Mouse (Mus musculus): Measurements from ENCODE around the gene Ift27. TPM values are rescaled to one million over a fixed set of nuclear protein-coding genes. Genes with fewer than 3 reads are reported as not detected.

Gene Ift27
- polyA plus RNA-seq, 2 experiments from 2014 or later: 56.6 to 59.4 TPM

Other genes starting within 250 kb of the Ift27 start
- 100 to 1,000 TPM; 232 to 276 TPM for gene Txn2, start 245.1 kb downstream of the Ift27 start, polyA plus RNA-seq (2017; shearing (Covaris generic))
- gene Foxred2, start 217.4 kb downstream of the Ift27 start, polyA plus RNA-seq (2017; shearing (Covaris generic)): 1 to 10 TPM; 2.8 to 4.2 TPM
- 100 to 1,000 TPM; 161 to 213 TPM for gene Eif3d, start 203.3 kb downstream of the Ift27 start, polyA plus RNA-seq (2017; shearing (Covaris generic))
- not detected for gene Cacng2, start 54.1 kb downstream of the Ift27 start, polyA plus RNA-seq (2017; shearing (Covaris generic))
- not detected for gene Pvalb, start 32.3 kb upstream of the Ift27 start, polyA plus RNA-seq (2017; shearing (Covaris generic))
- 100 to 1,000 TPM; 175 to 188 TPM for gene Ncf4, start 70.7 kb upstream of the Ift27 start, polyA plus RNA-seq (2017; shearing (Covaris generic))
- gene Csf2rb2, start 131.6 kb upstream of the Ift27 start, polyA plus RNA-seq (2017; shearing (Covaris generic)): under 1 TPM in 1 of 2 experiments, not detected in 1; 0.12 TPM
- under 1 TPM; 0.08 to 0.63 TPM for gene Csf2rb, start 151.6 kb upstream of the Ift27 start, polyA plus RNA-seq (2017; shearing (Covaris generic))
- not detected for gene Tex33, start 221.8 kb upstream of the Ift27 start, polyA plus RNA-seq (2017; shearing (Covaris generic))
- gene Tst, start 231.8 kb upstream of the Ift27 start, polyA plus RNA-seq (2017; shearing (Covaris generic)): 1 to 10 TPM; 1.6 to 2.8 TPM
- 1 to 10 TPM; 1.2 to 5.7 TPM for gene Mpst, start 232.3 kb upstream of the Ift27 start, polyA plus RNA-seq (2017; shearing (Covaris generic))

All from CD4-positive, CD25-positive, alpha-beta regulatory T cell, adult 4 months (primary cell).